Mouse (Mus musculus) limb, embryonic 11.5 days (tissue): ENCODE data around the gene Dnmbp. TPM values are rescaled to one million over a fixed set of nuclear protein-coding genes. Genes with fewer than 3 reads are reported as not detected.

ENCODE experiments used
- ATAC-seq: fragments of 200-750 bp; cut with Nextera tagmentation; 2 replicates; pipeline ENCODE4 v1.8.0; 2017; ENCODE audit warnings: low read depth; ENCODE audit not compliant: insufficient number of reproducible peaks, low FRiP score, low TSS enrichment
- DNase-seq: peaks from one replicate; pipeline ENCODE4 v3.0.0-alpha.2; 2015; ENCODE audit warnings: low spot score
- H3K27ac ChIP-seq: fragments of 300-500 bp; sonication (generic); replicated peaks from 2 replicates; pipeline ENCODE4 v1.5.1; 2014; ENCODE audit warnings: low read depth, mild to moderate bottlenecking, low read length
- H3K27me3 ChIP-seq: fragments of 300-500 bp; sonication (generic); 2 replicates; pipeline ENCODE4 v1.6.1; 2014; ENCODE audit warnings: mild to moderate bottlenecking, low read length, mixed read lengths; ENCODE audit not compliant: control insufficient read depth, insufficient read depth
- H3K36me3 ChIP-seq: fragments of 300-500 bp; sonication (generic); 2 replicates; pipeline ENCODE4 v1.6.1; 2014; ENCODE audit warnings: mild to moderate bottlenecking, low read length, moderate library complexity, mixed read lengths; ENCODE audit not compliant: control insufficient read depth, insufficient read depth
- H3K4me1 ChIP-seq: fragments of 300-500 bp; sonication (generic); 2 replicates; pipeline ENCODE4 v1.6.1; 2014; ENCODE audit warnings: low read length, mixed read lengths; ENCODE audit not compliant: control insufficient read depth, insufficient read depth
- H3K4me2 ChIP-seq: fragments of 300-500 bp; sonication (generic); 2 replicates; pipeline ENCODE4 v1.6.1; 2014; ENCODE audit warnings: low read depth, mild to moderate bottlenecking, moderate library complexity; ENCODE audit not compliant: severe bottlenecking
- H3K4me3 ChIP-seq: fragments of 300-500 bp; sonication (generic); 2 replicates; pipeline ENCODE4 v1.5.1; 2014; ENCODE audit warnings: low read depth, low read length
- H3K9ac ChIP-seq: fragments of 300-500 bp; sonication (generic); 2 replicates; pipeline ENCODE4 v1.6.1; 2014; ENCODE audit warnings: mild to moderate bottlenecking, low read length
- H3K9me3 ChIP-seq: fragments of 300-500 bp; sonication (generic); 2 replicates; pipeline ENCODE4 v1.6.1; 2016; ENCODE audit warnings: low read length; ENCODE audit not compliant: control insufficient read depth
- WGBS: fragments of 180-500 bp; shearing (Covaris S2); extraction: QIAGEN DNeasy Blood & Tissue Kit; methylation state at CpG from one replicate; pipeline ENCODE4 v1.1.7; 2014; 5-methylcytosine and 5-hydroxymethylcytosine counted together
- polyA plus RNA-seq: library from polyadenylated mRNA; unstranded; fragments of >200 nt; fragmentation: Nextera tagmentation; extraction: Ambion mirVana; gene quantifications from 2 replicates; pipeline ENCODE4 v1.2.1, GENCODE M21; 2014

The Dnmbp gene
- polyA plus RNA-seq, 1 experiment from 2014 or later, result 25.1 TPM

GRCm38 (mm10) chr19:43850026-43850425 is 90.0 kb downstream of the Dnmbp start:
- H3K9me3 ChIP-seq, result no peaks in the 10 kb centered on the region
- no peaks in the 10 kb centered on the region for H3K27me3 ChIP-seq
- no peak overlapping the region for H3K4me2 ChIP-seq
- H3K4me3 ChIP-seq, result no peak overlapping the region
- DNase-seq (no peak), ATAC-seq (no peak)
- H3K4me1 ChIP-seq, result no peaks in the 10 kb centered on the region
- H3K9ac ChIP-seq, result no peak overlapping the region
- WGBS, result 94% methylated on average over 11 of the region's 11 CpGs
- H3K27ac ChIP-seq, result no peak overlapping the region
- H3K36me3 ChIP-seq, result peaks cover 31% of the 10 kb centered on the region

DNA sequence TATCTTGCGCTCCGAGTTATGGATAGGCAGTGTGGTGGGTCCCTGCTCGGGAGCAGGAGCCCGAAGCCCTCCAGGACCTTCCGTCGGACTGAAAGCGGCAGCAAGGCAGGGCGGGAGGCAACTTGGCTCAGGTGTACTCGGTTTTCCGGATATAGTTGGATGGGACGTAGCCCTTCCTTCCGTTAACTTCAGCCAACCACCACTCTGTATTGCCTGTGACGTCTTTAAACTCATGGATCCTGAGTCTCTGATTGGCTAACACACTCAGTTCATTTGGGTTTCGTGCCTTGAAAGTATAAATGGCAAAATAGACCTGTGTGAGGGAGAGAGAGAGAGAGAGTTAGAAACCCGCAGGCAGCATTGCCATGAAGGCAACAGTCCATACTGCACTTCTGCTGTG is 92.0 kb downstream of the Dnmbp start:
- Histone ChIP-seq H3K4me2 (no peak overlapping the region), H3K9ac (no peak overlapping the region), H3K36me3 (peaks cover 21% of the 10 kb centered on the region), H3K27me3 (no peaks in the 10 kb centered on the region), H3K4me1 (no peaks in the 10 kb centered on the region), H3K27ac (no peak overlapping the region), H3K4me3 (no peak overlapping the region), H3K9me3 (no peaks in the 10 kb centered on the region)
- ATAC-seq (no peak), DNase-seq (no peak)
- WGBS, result 96% methylated on average over 15 of the region's 15 CpGs

- Histone ChIP-seq H3K27ac (no peak overlapping the region), H3K4me3 (no peak overlapping the region), H3K9ac (no peak overlapping the region), H3K27me3 (no peaks in the 10 kb centered on the region), H3K36me3 (peaks cover 17% of the 10 kb centered on the region), H3K9me3 (no peaks in the 10 kb centered on the region), H3K4me1 (no peaks in the 10 kb centered on the region), H3K4me2 (no peak overlapping the region)
- no peak for DNase-seq
- 89% methylated on average over 15 of the region's 15 CpGs for WGBS
- no peak for ATAC-seq
Observed at GRCm38 (mm10) chr19:43847056-43847455, 92.9 kb downstream of the Dnmbp start.

DNA sequence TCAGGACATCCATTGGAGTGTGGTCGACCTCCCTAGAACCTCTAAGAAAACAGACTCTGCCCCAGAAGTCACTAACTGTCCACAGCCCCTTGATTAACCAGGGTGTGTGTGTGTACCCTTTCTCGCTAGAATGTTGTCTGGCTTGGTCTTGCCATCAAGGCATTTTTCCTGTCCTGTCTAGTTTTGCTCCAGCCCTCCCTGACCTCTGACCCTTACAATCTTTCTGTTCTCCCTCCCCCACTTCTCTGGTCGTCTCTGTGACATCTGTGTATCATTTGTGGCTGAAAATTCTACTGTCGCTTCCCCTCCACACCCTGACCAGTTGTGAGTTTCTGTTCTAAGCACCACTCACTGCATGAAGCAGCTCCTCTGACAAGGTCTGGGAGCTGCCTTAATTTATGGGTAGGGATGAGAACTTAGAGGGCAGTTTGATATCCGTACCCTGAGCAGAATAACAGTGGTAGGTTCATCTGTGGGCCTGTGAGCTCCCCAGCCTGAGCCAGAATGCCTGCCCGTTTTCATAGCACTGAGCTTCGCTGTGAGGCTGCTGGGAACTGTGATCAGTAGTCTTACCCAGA is 94.6 kb downstream of the Dnmbp start:
- Histone ChIP-seq H3K27me3 (no peaks in the 10 kb centered on the region), H3K4me1 (no peaks in the 10 kb centered on the region), H3K4me2 (no peak overlapping the region), H3K4me3 (no peak overlapping the region), H3K27ac (no peak overlapping the region), H3K9me3 (no peaks in the 10 kb centered on the region), H3K9ac (no peak overlapping the region), H3K36me3 (peaks cover 15% of the 10 kb centered on the region)
- no peak for ATAC-seq
- DNase-seq, result no peak
- 34% methylated on average over 7 of the region's 7 CpGs for WGBS

DNA sequence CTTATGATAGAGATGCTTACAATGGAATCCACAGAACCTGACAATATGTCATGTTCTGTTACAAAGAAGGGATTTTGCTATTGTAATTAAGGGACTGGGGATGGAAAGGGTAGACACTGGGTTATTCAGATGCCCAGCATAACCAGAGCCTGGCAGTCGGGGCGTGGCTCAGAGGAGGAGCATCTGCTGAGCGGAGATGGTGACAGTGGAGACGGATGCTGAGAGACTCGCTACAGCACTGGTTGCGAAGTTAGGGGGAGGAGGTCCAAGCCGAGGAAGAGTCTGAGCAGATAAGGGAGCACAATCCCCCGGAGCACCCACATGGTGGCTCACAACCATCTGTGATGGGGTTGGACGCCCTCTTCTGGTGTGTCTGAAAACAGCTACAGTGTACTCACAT is 96.8 kb downstream of the Dnmbp start:
- DNase-seq (no peak), ATAC-seq (no peak)
- Histone ChIP-seq H3K4me3 (no peak overlapping the region), H3K27ac (no peak overlapping the region), H3K9me3 (no peaks in the 10 kb centered on the region), H3K36me3 (peaks cover 11% of the 10 kb centered on the region), H3K4me1 (no peaks in the 10 kb centered on the region), H3K27me3 (no peaks in the 10 kb centered on the region), H3K9ac (no peak overlapping the region), H3K4me2 (no peak overlapping the region)
- WGBS, result 90% methylated on average over 9 of the region's 9 CpGs

DNA sequence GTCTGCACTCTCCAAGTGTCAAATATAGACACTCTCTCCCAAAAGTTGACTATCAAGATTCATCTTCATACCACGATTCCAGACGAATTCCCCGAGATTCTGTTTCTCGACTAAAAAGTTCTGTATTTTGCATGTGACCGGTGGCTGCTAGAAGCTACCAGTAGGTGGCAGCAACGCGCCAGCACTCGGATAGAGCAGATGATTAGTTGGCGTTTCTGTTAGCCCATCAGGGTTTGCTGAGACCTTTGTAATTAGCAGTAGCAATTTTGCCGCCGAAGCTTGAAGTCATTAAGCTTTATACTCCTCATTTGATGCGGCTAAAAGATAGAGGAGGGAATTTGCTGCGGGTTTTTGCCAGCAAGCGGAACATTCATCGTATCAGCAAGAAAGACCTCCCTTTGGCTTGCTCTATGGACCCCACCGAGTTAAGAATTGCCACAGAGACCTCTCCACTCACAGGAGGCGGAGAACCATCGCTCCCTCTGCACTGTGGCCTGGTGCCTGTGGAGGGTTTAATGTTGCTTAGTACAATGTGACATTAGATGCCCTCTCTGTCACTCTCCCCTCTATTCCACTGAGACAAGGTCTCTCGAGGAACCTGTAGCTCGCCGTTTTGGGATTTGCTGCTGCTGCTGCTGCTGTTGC is 107.4 kb downstream of the Dnmbp start:
- Histone ChIP-seq H3K27ac (no peak overlapping the region), H3K9me3 (no peaks in the 10 kb centered on the region), H3K4me2 (no peak overlapping the region), H3K27me3 (no peaks in the 10 kb centered on the region), H3K4me1 (no peaks in the 10 kb centered on the region), H3K9ac (no peak overlapping the region), H3K36me3 (no peaks in the 10 kb centered on the region), H3K4me3 (no peak overlapping the region)
- 34% methylated on average over 21 of the region's 21 CpGs for WGBS
- ATAC-seq (no peak), DNase-seq (peak; percentile 87)

GRCm38 (mm10) chr19:43826855-43827254 is 113.1 kb downstream of the Dnmbp start:
- Histone ChIP-seq H3K9me3 (no peaks in the 10 kb centered on the region), H3K4me2 (no peak overlapping the region), H3K27ac (no peak overlapping the region), H3K27me3 (no peaks in the 10 kb centered on the region), H3K4me3 (no peak overlapping the region), H3K4me1 (no peaks in the 10 kb centered on the region), H3K9ac (no peak overlapping the region), H3K36me3 (no peaks in the 10 kb centered on the region)
- ATAC-seq, result no peak
- WGBS, result 87% methylated on average over 8 of the region's 8 CpGs
- no peak for DNase-seq

GRCm38 (mm10) chr19:43815661-43816414 is 124.2 kb downstream of the Dnmbp start:
- DNase-seq, result no peak
- no peak overlapping the region for H3K4me3 ChIP-seq
- no peaks in the 10 kb centered on the region for H3K9me3 ChIP-seq
- no peak overlapping the region for H3K27ac ChIP-seq
- WGBS, result 83% methylated on average over 14 of the region's 14 CpGs
- H3K36me3 ChIP-seq, result no peaks in the 10 kb centered on the region
- no peak for ATAC-seq
- H3K27me3 ChIP-seq, result no peaks in the 10 kb centered on the region
- H3K4me1 ChIP-seq, result no peaks in the 10 kb centered on the region
- no peak overlapping the region for H3K4me2 ChIP-seq
- no peak overlapping the region for H3K9ac ChIP-seq
